Mouse (Mus musculus) limb, embryonic 13.5 days (tissue): Measurements from ENCODE around the gene Dnaja2. TPM values are rescaled to one million over a fixed set of nuclear protein-coding genes. Genes with fewer than 3 reads are reported as not detected.

ENCODE experiments used
- ATAC-seq: fragments of 200-750 bp; cut with Nextera tagmentation; 2 replicates; pipeline ENCODE4 v1.8.0; 2017; ENCODE audit warnings: low read depth, moderate number of reproducible peaks, moderate TSS enrichment; ENCODE audit not compliant: low FRiP score
- H3K27ac ChIP-seq: fragments of 300-500 bp; sonication (generic); 2 replicates; pipeline ENCODE4 v1.5.1; 2015; ENCODE audit warnings: inconsistent platforms, mild to moderate bottlenecking, moderate library complexity
- H3K27me3 ChIP-seq: fragments of 300-500 bp; sonication (generic); 2 replicates; pipeline ENCODE4 v1.6.1; 2015; ENCODE audit warnings: mild to moderate bottlenecking, inconsistent platforms
- H3K36me3 ChIP-seq: fragments of 300-500 bp; sonication (generic); 2 replicates; pipeline ENCODE4 v1.6.1; 2015; ENCODE audit warnings: inconsistent platforms, mild to moderate bottlenecking, moderate library complexity
- H3K4me1 ChIP-seq: fragments of 300-500 bp; sonication (generic); 2 replicates; pipeline ENCODE4 v1.6.1; 2015; ENCODE audit warnings: inconsistent platforms
- H3K4me2 ChIP-seq: fragments of 300-500 bp; sonication (generic); replicated peaks from 2 replicates; pipeline ENCODE4 v1.6.1; 2015; ENCODE audit warnings: inconsistent platforms, mild to moderate bottlenecking, moderate library complexity
- H3K4me3 ChIP-seq: fragments of 300-500 bp; sonication (generic); 2 replicates; pipeline ENCODE4 v1.5.1; 2015; ENCODE audit warnings: moderate library complexity, mild to moderate bottlenecking, inconsistent platforms
- H3K9ac ChIP-seq: fragments of 300-500 bp; sonication (generic); 2 replicates; pipeline ENCODE4 v1.6.1; 2015; ENCODE audit warnings: mild to moderate bottlenecking, inconsistent platforms
- H3K9me3 ChIP-seq: fragments of 300-500 bp; sonication (generic); 2 replicates; pipeline ENCODE4 v1.6.1; 2016; ENCODE audit warnings: inconsistent platforms
- WGBS: fragments of 180-500 bp; shearing (Covaris S2); methylation state at CpG from one replicate; pipeline ENCODE4 v1.1.7; 2015; 5-methylcytosine and 5-hydroxymethylcytosine counted together
- polyA plus RNA-seq: library from polyadenylated mRNA; unstranded; fragments of >200 nt; fragmentation: Nextera tagmentation; extraction: Ambion mirVana; gene quantifications from 2 replicates; pipeline ENCODE4 v1.2.1, GENCODE M21; 2015

The Dnaja2 gene
- 159 and 167 TPM in 2 replicates for polyA plus RNA-seq

DNA sequence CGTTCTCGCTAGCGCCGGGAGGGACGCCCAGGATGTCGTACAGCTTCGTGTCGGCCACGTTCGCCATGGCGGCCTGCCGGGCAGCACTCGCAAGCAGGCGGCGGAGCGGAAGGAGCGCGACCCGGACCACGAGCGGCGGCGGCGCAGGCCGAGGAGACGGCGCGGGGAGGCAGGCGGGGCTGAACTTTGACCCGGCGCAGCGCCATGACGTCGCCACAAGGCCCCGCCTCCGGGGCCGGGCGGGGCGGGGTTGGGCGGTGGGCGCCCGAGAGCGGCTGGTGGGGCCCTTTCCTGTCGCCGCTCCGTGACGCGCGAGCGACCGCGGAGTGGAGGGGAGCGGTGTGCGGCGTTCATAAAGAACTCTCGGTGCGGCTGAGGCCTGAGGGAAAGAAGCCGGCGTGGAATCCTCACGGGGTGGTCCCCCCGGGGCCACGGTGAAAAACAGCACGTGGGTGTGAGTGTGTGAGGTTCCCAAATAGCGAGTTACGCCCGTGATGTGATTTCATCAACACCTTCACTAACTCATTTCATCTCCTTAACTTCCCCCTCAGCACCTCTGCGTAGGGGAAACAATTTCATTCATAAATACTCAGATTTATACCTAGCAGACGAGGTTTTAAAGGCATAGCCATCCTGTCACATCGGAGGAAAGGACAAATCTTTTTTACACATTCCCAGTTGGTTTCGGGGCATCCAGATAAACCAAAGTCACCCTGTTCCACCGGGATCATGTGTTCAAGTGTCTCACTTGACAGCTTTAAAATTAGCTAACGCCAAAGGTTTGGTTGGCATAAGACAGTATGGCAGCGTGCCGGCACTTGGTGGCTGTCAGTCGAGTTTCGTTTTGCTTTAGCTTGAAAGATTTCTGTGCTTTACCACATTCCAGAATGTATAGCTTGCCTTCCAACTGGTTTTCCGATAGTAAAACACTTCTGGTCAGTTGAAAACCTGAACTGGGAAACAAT lies at the start of gene Dnaja2:
Dnaja2 (minus strand) TSS at position 164 of the 965 bp plus-strand sequence.
- peak within 1 kb of the TSS; percentile 91 for H3K4me3 ChIP-seq

GRCm38 (mm10) chr8:85604201-85604600 lies 49.1 kb upstream of the Dnaja2 start:
- Histone ChIP-seq H3K27ac (no peak overlapping the region), H3K4me1 (0 out of 2 replicates have a peak, but pooled peaks cover 3% of the 10 kb centered on the region), H3K4me2 (no peak overlapping the region), H3K27me3 (no peaks in the 10 kb centered on the region), H3K9me3 (no peaks in the 10 kb centered on the region), H3K9ac (no peak overlapping the region), H3K4me3 (no peak overlapping the region), H3K36me3 (no peaks in the 10 kb centered on the region)
- 70% methylated on average over 4 of the region's 4 CpGs for WGBS
- no peak for ATAC-seq

More for the DNA sequence above, at the start of gene Dnaja2:
- H3K4me2 ChIP-seq: peak within 1 kb of the TSS; percentile 89
- no peaks in the 10 kb centered on the region for H3K9me3 ChIP-seq
- ATAC-seq: peak; percentile 94
- H3K27me3 ChIP-seq: no peaks in the 10 kb centered on the region
- peaks cover 5% of the 10 kb centered on the region; the same call in 1 of the 2 replicates for H3K4me1 ChIP-seq
- WGBS: under 1% methylated on average over 71 of the region's 77 CpGs
- peak within 1 kb of the TSS; percentile 93 for H3K27ac ChIP-seq
- H3K9ac ChIP-seq: peak within 1 kb of the TSS; percentile 93
- H3K36me3 ChIP-seq: peaks cover 26% of the 10 kb centered on the region

DNA sequence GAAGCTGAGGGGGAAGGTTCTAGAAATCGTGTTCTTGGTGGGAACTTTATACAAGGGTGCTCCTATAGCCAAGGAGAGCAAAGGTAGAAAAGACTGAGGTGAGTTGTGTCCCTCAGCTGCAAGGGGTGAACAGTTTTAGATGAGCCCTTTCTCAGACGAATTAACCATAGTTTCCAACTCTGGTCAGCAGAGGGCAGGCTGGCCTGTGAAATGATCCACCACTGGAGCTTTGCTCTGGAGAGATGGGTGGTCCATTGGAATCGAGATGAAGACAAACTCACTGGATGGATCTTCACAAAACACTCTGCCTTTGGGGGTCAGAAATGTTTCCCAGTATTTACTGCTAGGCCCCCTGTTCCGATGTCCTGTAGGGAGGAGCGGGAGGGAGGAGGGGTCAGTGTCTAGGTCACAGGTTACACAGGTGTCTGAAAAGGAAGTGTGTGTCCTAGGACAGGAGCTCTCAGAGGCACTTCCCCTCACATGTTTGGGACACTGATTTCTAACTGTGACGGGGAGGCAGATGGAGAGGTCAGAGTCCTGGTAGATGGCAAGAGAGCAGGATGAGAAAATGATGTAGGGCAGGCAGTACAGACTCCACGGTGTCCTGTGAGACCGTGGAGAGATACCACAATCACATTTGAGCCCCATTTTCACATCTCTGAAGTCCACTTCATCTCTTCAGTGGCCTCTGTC lies 48.2 kb upstream of the Dnaja2 start:
- no peak overlapping the region for H3K27ac ChIP-seq
- WGBS: 40% methylated on average over 8 of the region's 8 CpGs
- 0 out of 2 replicates have a peak, but pooled peaks cover 3% of the 10 kb centered on the region for H3K4me1 ChIP-seq
- no peak for ATAC-seq
- H3K36me3 ChIP-seq: no peaks in the 10 kb centered on the region
- no peak overlapping the region for H3K4me2 ChIP-seq
- no peak overlapping the region for H3K9ac ChIP-seq
- H3K9me3 ChIP-seq: no peaks in the 10 kb centered on the region
- H3K4me3 ChIP-seq: no peak overlapping the region
- H3K27me3 ChIP-seq: no peaks in the 10 kb centered on the region

- ATAC-seq: no peak
- no peak overlapping the region for H3K9ac ChIP-seq
- WGBS: 74% methylated on average over 4 of the region's 4 CpGs
- no peak overlapping the region for H3K4me2 ChIP-seq
- no peaks in the 10 kb centered on the region for H3K36me3 ChIP-seq
- no peak overlapping the region for H3K4me3 ChIP-seq
- 0 out of 2 replicates have a peak, but pooled peaks cover 3% of the 10 kb centered on the region for H3K4me1 ChIP-seq
- H3K9me3 ChIP-seq: no peaks in the 10 kb centered on the region
- H3K27me3 ChIP-seq: no peaks in the 10 kb centered on the region
- no peak overlapping the region for H3K27ac ChIP-seq
Measured at GRCm38 (mm10) chr8:85602737-85603136, 47.6 kb upstream of the Dnaja2 start.

GRCm38 (mm10) chr8:85601741-85602140 lies 46.6 kb upstream of the Dnaja2 start:
- WGBS: 65% methylated on average over 8 of the region's 8 CpGs
- no peak for ATAC-seq
- no peak overlapping the region for H3K27ac ChIP-seq
- no peaks in the 10 kb centered on the region for H3K36me3 ChIP-seq
- H3K4me2 ChIP-seq: no peak overlapping the region
- no peaks in the 10 kb centered on the region for H3K9me3 ChIP-seq
- no peak overlapping the region for H3K4me3 ChIP-seq
- H3K27me3 ChIP-seq: no peaks in the 10 kb centered on the region
- H3K9ac ChIP-seq: no peak overlapping the region
- H3K4me1 ChIP-seq: 0 out of 2 replicates have a peak, but pooled peaks cover 8% of the 10 kb centered on the region

DNA sequence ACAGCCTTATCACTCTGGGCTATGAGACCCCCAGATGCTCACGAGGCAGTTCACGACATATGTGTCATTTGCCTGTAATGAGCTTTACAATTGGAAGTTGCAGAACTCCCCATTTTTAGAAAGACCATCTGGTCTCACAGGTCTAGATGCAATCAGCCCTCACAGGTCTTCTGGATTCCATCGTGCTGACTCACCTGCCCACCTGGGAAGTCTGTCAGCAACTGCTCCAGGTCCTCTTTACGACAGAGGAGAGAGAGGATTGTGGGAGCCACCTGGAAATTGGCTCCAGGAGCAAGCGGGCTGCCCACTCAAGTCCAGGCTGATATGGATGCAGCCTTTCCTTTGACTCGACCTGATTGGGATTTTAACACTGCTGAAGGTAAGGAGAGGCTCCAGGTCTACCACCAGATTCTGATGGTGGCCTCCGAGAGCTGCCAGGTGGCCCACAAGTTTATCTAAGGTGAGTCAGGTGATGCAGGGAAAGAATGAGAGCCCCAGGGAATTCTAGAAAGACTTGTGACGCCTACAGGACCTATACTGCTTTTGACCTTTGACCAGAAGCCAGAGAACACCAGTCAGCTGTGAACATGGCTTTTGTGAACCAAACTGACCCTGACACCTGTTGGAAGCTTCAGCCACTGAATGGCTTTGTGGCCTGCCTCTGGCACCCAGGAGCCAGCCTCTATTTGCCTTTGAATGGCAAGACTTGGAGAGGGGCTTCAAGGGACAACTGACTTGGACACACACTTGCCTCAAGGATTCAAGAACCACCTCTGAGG lies 42.5 kb upstream of the Dnaja2 start:
- Histone ChIP-seq H3K36me3 (no peaks in the 10 kb centered on the region), H3K4me3 (no peak overlapping the region), H3K4me2 (no peak overlapping the region), H3K9ac (no peak overlapping the region), H3K27ac (no peak overlapping the region), H3K4me1 (0 out of 2 replicates have a peak, but pooled peaks cover 14% of the 10 kb centered on the region), H3K27me3 (no peaks in the 10 kb centered on the region), H3K9me3 (no peaks in the 10 kb centered on the region)
- no peak for ATAC-seq
- WGBS: 53% methylated on average over 8 of the region's 8 CpGs

DNA sequence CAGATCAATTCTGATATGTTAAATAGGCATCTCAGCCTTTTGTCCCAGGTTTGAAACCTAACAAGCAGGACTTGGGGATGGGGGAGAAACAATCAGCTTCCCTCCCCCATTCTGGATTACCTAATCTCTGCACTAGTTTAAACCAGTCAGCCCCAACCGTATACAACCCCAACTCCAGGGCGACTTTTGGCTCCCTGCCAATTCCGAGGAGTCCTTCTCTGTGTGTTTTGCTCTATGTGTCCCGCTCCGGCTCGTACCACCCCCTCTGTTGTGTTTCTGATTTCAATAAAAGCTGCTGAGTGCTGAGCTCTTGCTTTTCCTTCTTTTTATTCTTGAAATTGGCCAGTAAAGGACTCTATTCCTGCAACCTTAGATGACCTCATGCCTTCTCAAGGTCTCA lies 40.2 kb upstream of the Dnaja2 start:
- no peaks in the 10 kb centered on the region for H3K36me3 ChIP-seq
- 0 out of 2 replicates have a peak, but pooled peaks cover 11% of the 10 kb centered on the region for H3K4me1 ChIP-seq
- 29% methylated on average over 6 of the region's 6 CpGs for WGBS
- peak; percentile 75; the same call in 1 of the 2 replicates for ATAC-seq
- H3K9ac ChIP-seq: no peak overlapping the region
- no peaks in the 10 kb centered on the region for H3K27me3 ChIP-seq
- no peak overlapping the region for H3K4me3 ChIP-seq
- H3K4me2 ChIP-seq: no peak overlapping the region
- no peak overlapping the region for H3K27ac ChIP-seq
- no peaks in the 10 kb centered on the region for H3K9me3 ChIP-seq

DNA sequence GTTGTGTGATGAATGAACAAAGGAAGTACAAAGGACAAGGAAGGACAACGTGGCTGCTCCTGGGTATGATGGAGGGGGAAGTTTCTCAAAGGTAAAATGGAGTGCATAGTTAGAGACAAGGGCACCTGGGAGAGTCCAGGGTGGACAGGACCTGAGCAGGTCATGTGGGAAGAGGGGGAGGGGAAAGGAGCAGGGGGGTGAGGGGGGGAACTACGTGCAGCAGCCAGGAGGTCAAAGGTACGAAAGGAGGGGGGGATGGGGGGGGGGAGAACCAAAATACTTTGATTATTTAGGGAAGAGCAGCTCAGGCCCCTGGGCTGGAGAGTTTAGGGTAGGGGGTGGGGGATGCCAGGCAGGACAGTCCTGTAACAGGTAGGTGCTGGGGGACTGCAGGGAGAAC lies 39.8 kb upstream of the Dnaja2 start:
- Histone ChIP-seq H3K27ac (no peak overlapping the region), H3K4me3 (no peak overlapping the region), H3K4me2 (no peak overlapping the region), H3K9ac (no peak overlapping the region), H3K9me3 (no peaks in the 10 kb centered on the region), H3K4me1 (0 out of 2 replicates have a peak, but pooled peaks cover 11% of the 10 kb centered on the region), H3K27me3 (no peaks in the 10 kb centered on the region), H3K36me3 (no peaks in the 10 kb centered on the region)
- ATAC-seq: no peak
- 56% methylated on average over 3 of the region's 3 CpGs for WGBS

DNA sequence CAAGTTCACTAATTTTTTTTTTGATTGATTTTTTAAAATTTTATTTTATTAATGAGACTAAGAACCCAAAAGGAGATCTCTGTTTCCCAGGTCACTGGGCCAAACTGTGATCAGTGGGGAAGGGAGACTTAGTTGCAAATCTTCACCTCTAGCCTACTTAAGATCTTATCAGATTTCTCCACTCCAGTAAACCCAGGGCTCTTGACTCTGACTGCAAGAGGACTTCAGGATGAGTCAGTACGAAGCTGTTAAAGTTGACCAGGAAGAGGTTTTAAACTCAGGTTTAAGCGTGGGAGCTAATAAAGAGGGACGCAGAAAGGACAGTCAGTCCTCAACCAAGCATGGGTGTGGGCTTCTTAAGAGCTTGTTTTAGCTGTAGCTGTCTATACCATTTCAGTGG lies 38.2 kb upstream of the Dnaja2 start:
- no peaks in the 10 kb centered on the region for H3K9me3 ChIP-seq
- H3K27ac ChIP-seq: no peak overlapping the region
- 78% methylated on average over 3 of the region's 3 CpGs for WGBS
- no peaks in the 10 kb centered on the region for H3K36me3 ChIP-seq
- no peaks in the 10 kb centered on the region for H3K27me3 ChIP-seq
- no peak overlapping the region for H3K4me2 ChIP-seq
- no peak overlapping the region for H3K9ac ChIP-seq
- no peak for ATAC-seq
- no peak overlapping the region for H3K4me3 ChIP-seq
- H3K4me1 ChIP-seq: 0 out of 2 replicates have a peak, but pooled peaks cover 11% of the 10 kb centered on the region

GRCm38 (mm10) chr8:85591532-85591931 lies 36.4 kb upstream of the Dnaja2 start:
- Histone ChIP-seq H3K4me3 (no peak overlapping the region), H3K27me3 (no peaks in the 10 kb centered on the region), H3K9me3 (no peaks in the 10 kb centered on the region), H3K9ac (no peak overlapping the region), H3K4me1 (0 out of 2 replicates have a peak, but pooled peaks cover 6% of the 10 kb centered on the region), H3K4me2 (no peak overlapping the region), H3K27ac (no peak overlapping the region), H3K36me3 (no peaks in the 10 kb centered on the region)
- no peak for ATAC-seq
- WGBS: 73% methylated on average over 1 of the region's 1 CpGs

- ATAC-seq: no peak
- H3K27ac ChIP-seq: no peak overlapping the region
Measured at GRCm38 (mm10) chr8:85590258-85590657, 35.1 kb upstream of the Dnaja2 start.

More at GRCm38 (mm10) chr8:85590258-85590657, 35.1 kb upstream of the Dnaja2 start:
- H3K4me2 ChIP-seq: no peak overlapping the region
- no peaks in the 10 kb centered on the region for H3K9me3 ChIP-seq
- no peaks in the 10 kb centered on the region for H3K27me3 ChIP-seq
- H3K4me1 ChIP-seq: 0 out of 2 replicates have a peak, but pooled peaks cover 1% of the 10 kb centered on the region
- H3K36me3 ChIP-seq: no peaks in the 10 kb centered on the region
- H3K9ac ChIP-seq: no peak overlapping the region
- H3K4me3 ChIP-seq: no peak overlapping the region
- WGBS: 47% methylated on average over 1 of the region's 1 CpGs
